Mouse (Mus musculus) G1E (cell line): ENCODE data around the gene Tigd2.

Source experiments
- CTCF ChIP-seq: IDR thresholded peaks from 2 replicates; pipeline ENCODE4 v1.5.1; 2012; ENCODE audit warnings: low read depth, low read length, inconsistent platforms, mixed read lengths
- GATA2 ChIP-seq: IDR thresholded peaks from 2 replicates; pipeline ENCODE4 v1.6.1; 2012; ENCODE audit warnings: low read depth, low read length, inconsistent platforms, borderline replicate concordance
- POLR2AphosphoS5 ChIP-seq: IDR thresholded peaks from 2 replicates; pipeline ENCODE4 v1.6.1; 2012; ENCODE audit warnings: low read depth, low read length, inconsistent platforms; ENCODE audit not compliant: insufficient replicate concordance
- TAL1 ChIP-seq: conservative IDR thresholded peaks from 2 replicates; pipeline ENCODE4 v1.6.1; 2012; ENCODE audit warnings: low read depth, low read length, inconsistent platforms, mixed read lengths

DNA sequence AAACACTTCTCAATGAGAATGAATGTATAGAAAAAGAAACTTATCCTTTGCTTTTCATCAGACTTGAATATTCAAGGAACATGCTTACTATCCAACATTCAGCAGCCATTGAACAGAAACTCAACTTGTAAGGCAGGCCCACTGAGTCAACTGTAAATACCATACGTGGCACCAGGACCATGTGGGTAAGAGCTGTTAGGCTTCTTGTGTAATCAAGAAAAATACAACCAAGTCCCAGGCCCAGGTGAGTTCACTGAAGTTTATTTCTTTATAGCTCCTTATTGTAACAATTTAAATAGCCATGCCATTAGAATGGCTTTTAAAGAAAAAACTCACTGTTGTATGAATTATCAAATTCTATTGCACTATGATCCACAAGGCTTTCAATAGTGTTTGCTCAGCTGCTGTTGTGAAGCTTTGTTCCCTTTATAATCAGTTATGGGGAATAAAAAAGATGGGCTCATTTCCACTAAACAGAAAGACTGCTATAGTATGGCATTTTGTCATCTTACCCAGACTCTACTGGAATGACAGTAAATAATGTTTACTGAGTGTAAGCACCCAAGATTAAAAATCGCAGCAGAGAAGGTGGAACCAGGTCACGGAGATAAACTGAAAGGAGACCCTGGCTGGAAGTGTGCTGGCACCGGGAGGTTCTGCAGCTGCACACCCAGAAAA, 46.7 kb upstream of the Tigd2 start:
- TF ChIP-seq CTCF (no peak), GATA2 (no peak), TAL1 (no peak), POLR2AphosphoS5 (no peak)
